Mouse (Mus musculus) adrenal gland, adult 8-10 months (tissue): Measurements from ENCODE around the gene Gm28048. TPM values are rescaled to one million over a fixed set of nuclear protein-coding genes. Genes with fewer than 3 reads are reported as not detected.

Source experiments
- DNase-seq: peaks from one replicate; pipeline ENCODE4 v3.0.0; 2022
- total RNA-seq, 4 experiments: library from RNA; stranded (reverse); gene quantifications; 2 replicates each; pipeline ENCODE4 v1.2.4; 2022

The Gm28048 gene
- total RNA-seq, 4 experiments from 2014 or later: 44.3 to 72.0 (median 46.8) TPM

- DNase-seq: no peak
These were observed 150.0 kb downstream of the Gm28048 start for GRCm38 (mm10) chr11:22831916-22832315.

- no peak for DNase-seq
These were observed 151.2 kb downstream of the Gm28048 start for GRCm38 (mm10) chr11:22830684-22831083.

GRCm38 (mm10) chr11:22830179-22830611 is 151.7 kb downstream of the Gm28048 start:
- no peak for DNase-seq

- DNase-seq: no peak
These were observed 152.8 kb downstream of the Gm28048 start for GRCm38 (mm10) chr11:22828988-22829632.

- DNase-seq: no peak
These were observed 154.3 kb downstream of the Gm28048 start for GRCm38 (mm10) chr11:22827514-22828080.

- no peak for DNase-seq
These were observed 155.2 kb downstream of the Gm28048 start for GRCm38 (mm10) chr11:22826665-22827064.

- no peak for DNase-seq
These were observed 155.8 kb downstream of the Gm28048 start for GRCm38 (mm10) chr11:22826051-22826450.

- DNase-seq: no peak
These were observed 156.3 kb downstream of the Gm28048 start for GRCm38 (mm10) chr11:22825548-22825947.

GRCm38 (mm10) chr11:22824049-22824705 is 157.7 kb downstream of the Gm28048 start:
- DNase-seq: no peak

- no peak for DNase-seq
These were observed 160.6 kb downstream of the Gm28048 start for GRCm38 (mm10) chr11:22821243-22821642.

GRCm38 (mm10) chr11:22818371-22818770 is 163.5 kb downstream of the Gm28048 start:
- no peak for DNase-seq

- no peak for DNase-seq
These were observed 166.0 kb downstream of the Gm28048 start for GRCm38 (mm10) chr11:22815877-22816276.

GRCm38 (mm10) chr11:22815143-22815542 is 166.7 kb downstream of the Gm28048 start:
- DNase-seq: no peak

GRCm38 (mm10) chr11:22813921-22814704 is 167.8 kb downstream of the Gm28048 start:
- DNase-seq: no peak

- no peak for DNase-seq
These were observed 168.5 kb downstream of the Gm28048 start for GRCm38 (mm10) chr11:22813427-22813826.

GRCm38 (mm10) chr11:22811413-22811812 is 170.5 kb downstream of the Gm28048 start:
- no peak for DNase-seq

GRCm38 (mm10) chr11:22809465-22810096 is 172.3 kb downstream of the Gm28048 start:
- DNase-seq: no peak

- DNase-seq: no peak
These were observed 173.8 kb downstream of the Gm28048 start for GRCm38 (mm10) chr11:22808040-22808439.

- DNase-seq: no peak
These were observed 176.7 kb downstream of the Gm28048 start for GRCm38 (mm10) chr11:22805171-22805570.

- no peak for DNase-seq
These were observed 181.9 kb downstream of the Gm28048 start for GRCm38 (mm10) chr11:22799987-22800424.

- DNase-seq: no peak
These were observed 183.0 kb downstream of the Gm28048 start for GRCm38 (mm10) chr11:22798916-22799315.

- DNase-seq: no peak
These were observed 187.2 kb downstream of the Gm28048 start for GRCm38 (mm10) chr11:22794734-22795133.

GRCm38 (mm10) chr11:22793881-22794203 is 188.0 kb downstream of the Gm28048 start:
- DNase-seq: no peak
